Mouse (Mus musculus) layer of hippocampus, adult 6 months (tissue): ENCODE results near the gene Sall2. TPM values are rescaled to one million over a fixed set of nuclear protein-coding genes. Genes with fewer than 3 reads are reported as not detected.

ENCODE experiments used
- long read RNA-seq, 2 experiments: library from polyadenylated mRNA; unstranded; transcript quantifications; one replicate each; pipeline ENCODE4 v2.0.0; 2019 to 2020
- polyA plus RNA-seq: library from polyadenylated mRNA; unstranded; fragments of <200 nt; fragmentation: Nextera tagmentation; gene quantifications from 2 replicates; pipeline ENCODE4 v1.2.3, GENCODE M21; 2021

The Sall2 gene
- polyA plus RNA-seq = 7.0 and 8.6 TPM in 2 replicates
- long read RNA-seq, experiment 1, partial matches to known transcripts = 20 of 22 reads
- long read RNA-seq, experiment 1, other reads (novel, unspliced or antisense) = 2 of 22 reads
- long read RNA-seq, experiment 2, full-length matches to known transcripts = 8 of 74 reads
- long read RNA-seq, experiment 2, partial matches to known transcripts = 0 of 74 reads
- long read RNA-seq, experiment 2, other reads (novel, unspliced or antisense) = 66 of 74 reads

DNA sequence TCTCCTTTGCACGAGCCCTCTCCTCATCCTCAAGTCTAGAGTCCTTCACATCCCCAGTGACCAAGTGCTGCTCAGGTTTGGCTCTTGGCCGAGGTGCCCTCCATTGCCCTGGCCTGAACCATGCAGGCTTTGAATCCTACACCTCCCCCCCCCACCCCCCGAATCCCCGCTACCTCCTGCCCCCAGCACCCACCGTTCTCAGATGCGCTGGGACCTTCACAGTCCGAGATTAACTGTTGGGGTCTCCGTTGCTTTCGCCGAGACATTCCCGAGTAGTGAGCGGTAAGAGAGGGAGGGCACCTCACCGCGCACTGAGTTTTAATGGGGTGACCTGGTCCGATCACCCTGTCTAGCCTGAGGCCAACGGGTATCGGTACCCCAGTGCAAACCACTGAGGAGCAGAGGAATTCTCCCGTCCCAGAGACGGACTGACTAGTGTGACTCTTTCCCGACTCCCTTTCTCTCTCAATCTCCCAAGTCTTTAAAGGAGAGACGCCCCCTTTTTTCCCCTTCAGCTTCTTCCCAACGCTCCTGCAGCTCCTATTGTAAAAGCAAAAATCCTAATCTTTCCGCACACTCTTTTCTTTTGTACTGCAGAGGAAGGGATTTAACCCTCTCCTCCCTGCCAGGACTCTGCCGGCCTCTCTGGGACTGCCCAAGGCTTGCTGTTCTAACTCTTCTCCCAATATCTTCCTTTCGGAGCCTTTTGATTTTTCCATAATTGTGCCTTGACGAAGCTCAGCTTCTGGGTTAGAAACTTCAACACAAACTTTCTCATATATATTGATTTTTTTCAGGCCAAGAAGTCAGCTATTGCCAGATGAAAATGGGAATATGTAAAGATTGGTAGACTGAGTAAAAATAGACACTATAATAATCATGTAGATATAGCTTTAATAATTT is at the start of gene Sall2:
TSS of gene Sall2 (minus strand) at position 853 of the 903 bp plus-strand sequence.

GRCm38 (mm10) chr14:52356308-52356707 is 27.7 kb upstream of the Sall2 start, which contains the start of gene Olfr1513:
Gene Olfr1513, minus strand, starts transcription at chr14:52356408.

DNA sequence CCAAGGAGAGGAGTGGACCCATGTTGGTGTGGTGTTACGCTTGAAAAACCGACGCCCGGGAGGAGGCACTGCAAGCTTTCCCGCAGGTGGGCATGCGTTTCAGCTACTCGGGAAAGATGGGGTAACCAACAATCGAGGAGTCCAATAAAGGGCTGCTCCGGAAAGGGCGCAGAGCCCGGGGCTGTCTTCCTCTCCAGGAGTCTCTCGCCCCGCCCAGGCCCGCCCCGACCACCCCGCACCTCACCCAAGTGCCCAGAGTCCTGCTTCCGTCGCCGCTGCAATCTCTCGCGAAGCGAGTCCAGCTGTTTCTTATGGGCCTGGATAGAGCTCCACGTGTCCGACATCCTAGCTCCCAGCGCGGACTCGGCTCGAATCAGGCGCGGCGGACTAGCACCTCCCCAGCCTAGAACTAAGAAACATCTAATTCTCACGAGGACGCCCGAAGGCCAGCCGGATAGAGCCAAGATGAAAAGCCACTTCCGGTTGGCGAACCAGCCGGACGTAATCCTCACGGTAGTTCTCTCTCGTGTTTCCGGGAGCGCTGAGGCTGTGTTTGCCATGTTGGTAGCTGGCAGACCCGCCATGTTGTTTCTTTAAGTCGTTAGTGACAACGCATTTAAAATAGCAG is 23.8 kb downstream of the Sall2 start, which contains the start of gene Mettl3:
TSS of gene Mettl3 (minus strand) at position 485 of the 628 bp plus-strand sequence.

DNA sequence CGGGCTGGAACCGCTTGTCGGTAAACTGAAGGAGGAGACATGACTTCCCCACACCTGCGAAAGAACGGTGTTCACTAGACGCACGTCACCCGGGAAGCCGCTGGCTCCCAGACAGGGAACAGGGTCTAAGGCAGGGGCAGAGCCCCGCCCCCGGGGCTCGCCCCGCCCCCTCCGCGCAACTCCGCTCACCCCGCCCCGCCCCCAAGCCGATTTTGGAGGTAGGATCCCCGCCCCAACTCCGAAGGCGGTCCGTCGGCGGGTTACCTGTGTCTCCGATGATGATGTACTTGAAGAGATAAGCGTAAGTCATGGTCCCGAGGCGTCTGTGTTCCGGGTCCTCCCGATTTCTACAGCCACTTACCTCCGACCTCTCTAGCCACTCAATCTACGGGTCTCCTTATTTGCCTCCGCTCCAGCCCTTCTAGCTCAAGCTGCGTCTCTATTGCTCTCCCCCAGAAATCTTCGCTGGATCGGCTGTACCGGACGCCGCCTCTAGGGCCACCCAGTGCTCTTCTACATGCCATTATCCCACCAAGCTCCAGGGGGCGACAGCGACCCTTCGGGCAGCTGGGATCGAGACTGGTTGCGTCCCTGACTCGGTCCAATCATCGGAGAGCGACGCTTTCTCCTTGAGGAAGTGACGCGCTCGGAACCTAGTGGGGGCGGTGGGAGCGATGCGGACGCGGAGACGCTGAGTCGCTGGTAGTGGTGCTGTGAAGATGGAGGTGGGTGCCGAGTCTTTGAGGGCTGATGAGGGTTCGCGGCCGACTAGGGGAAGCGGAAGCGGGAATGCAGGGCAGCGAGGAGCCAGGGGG is 49.4 kb downstream of the Sall2 start, which contains the start of the genes Tox4 and Rab2b:
TSS of gene Tox4 (plus strand) at position 215 of the 815 bp plus-strand sequence.
TSS of gene Rab2b (minus strand) at position 614 of the 815 bp plus-strand sequence.

Other genes with a start within 250 kb of the Sall2 start
- gene Hnrnpc, start 224.7 kb downstream of the Sall2 start, polyA plus RNA-seq = 155 and 157 TPM in 2 replicates
- gene Rpgrip1, start 218.1 kb downstream of the Sall2 start, polyA plus RNA-seq = 88.3 and 128 TPM in 2 replicates
- 15.3 and 19.1 TPM in 2 replicates for gene Supt16, start 131.3 kb downstream of the Sall2 start, polyA plus RNA-seq
- 4.4 and 5.5 TPM in 2 replicates for gene Chd8, start 71.0 kb downstream of the Sall2 start, polyA plus RNA-seq
- gene Tox4, start 49.6 kb downstream of the Sall2 start, polyA plus RNA-seq = 40.8 and 44.9 TPM in 2 replicates
- 26.9 and 28.1 TPM in 2 replicates for gene Rab2b, start 49.2 kb downstream of the Sall2 start, polyA plus RNA-seq
- gene Mettl3, start 23.6 kb downstream of the Sall2 start, polyA plus RNA-seq = 20.4 and 23.3 TPM in 2 replicates
- gene Olfr1513, start 27.6 kb upstream of the Sall2 start, polyA plus RNA-seq = not detected in 2 replicates
- gene Olfr1512, start 50.4 kb upstream of the Sall2 start, polyA plus RNA-seq = not detected in 2 replicates
- not detected in 2 replicates for gene Olfr1511, start 68.6 kb upstream of the Sall2 start, polyA plus RNA-seq
- not detected in 2 replicates for gene Olfr1510, start 85.6 kb upstream of the Sall2 start, polyA plus RNA-seq
- gene Olfr1509, start 114.2 kb upstream of the Sall2 start, polyA plus RNA-seq = not detected in 2 replicates
- not detected in 2 replicates for gene Olfr1508, start 138.7 kb upstream of the Sall2 start, polyA plus RNA-seq
- 0.88 TPM in 1 of 2 replicates, not detected in the other for gene Olfr1507, start 167.0 kb upstream of the Sall2 start, polyA plus RNA-seq